Mouse (Mus musculus) left cerebral cortex, adult 2 months (tissue): ENCODE results near the gene Eif5a. TPM values are rescaled to one million over a fixed set of nuclear protein-coding genes. Genes with fewer than 3 reads are reported as not detected.
A peak's percentile ranks its signal among the peaks of the same experiment; 100 is the strongest.

Experiments used
- DNase-seq, 2 experiments: peaks; one replicate each; pipeline ENCODE4 v3.0.0; 2021 to 2022; ENCODE audit warnings: low spot score in 2 of 2, mixed read lengths in 1 of 2; ENCODE audit errors: extremely low spot score in 1 of 2
- H3K27ac ChIP-seq: fragments of 200-600 bp; 2 replicates; pipeline ENCODE4 v1.8.1; 2022
- H3K4me3 ChIP-seq: fragments of 200-600 bp; 2 replicates; pipeline ENCODE4 v1.8.1; 2022
- CTCF ChIP-seq: fragments of 200-600 bp; IDR thresholded peaks from 2 replicates; pipeline ENCODE4 v1.8.1; 2022; ENCODE audit warnings: antibody characterized with exemption, mild to moderate bottlenecking, moderate library complexity
- intact Hi-C: fragments of 180-260 bp; cut with DNase I; formaldehyde crosslinking; loops from one replicate; pipeline ENCODE4 v1.15.1; 2025
- long read RNA-seq, 2 experiments: library from polyadenylated mRNA; stranded (forward); transcript quantifications; one replicate each; pipeline ENCODE4 v2.0.0; 2021; ENCODE audit warnings: borderline mapping rate in 2 of 2
- total RNA-seq, 2 experiments: library from RNA; stranded (reverse); gene quantifications; 2 replicates each; pipeline ENCODE4 v1.2.3; 2021

Gene Eif5a
- total RNA-seq: 100 to 1,000 TPM; 408 to 429 TPM
- long read RNA-seq, experiment 1, transcript Eif5a-201 (7 exons, 1,437 nt): minor isoform, 17 of 384 reads
- long read RNA-seq, experiment 1, transcript Eif5a-210 (6 exons, 1,343 nt): major isoform, 311 of 384 reads
- long read RNA-seq, experiment 1, transcript Eif5a-208 (7 exons, 1,353 nt): minor isoform, 7 of 384 reads
- long read RNA-seq, experiment 1, transcript Eif5a-209 (6 exons, 1,259 nt): minor isoform, 19 of 384 reads
- long read RNA-seq, experiment 1, partial matches to known transcripts: 9 of 384 reads
- long read RNA-seq, experiment 1, other reads (novel, unspliced or antisense): 19 of 384 reads
- long read RNA-seq, experiment 2, transcript Eif5a-210 (6 exons, 1,343 nt): major isoform, 188 of 250 reads
- long read RNA-seq, experiment 2, transcript Eif5a-201 (7 exons, 1,437 nt): minor isoform, 14 of 250 reads
- long read RNA-seq, experiment 2, transcript Eif5a-209 (6 exons, 1,259 nt): minor isoform, 13 of 250 reads
- long read RNA-seq, experiment 2, partial matches to known transcripts: 11 of 250 reads
- long read RNA-seq, experiment 2, other reads (novel, unspliced or antisense): 15 of 250 reads

DNA sequence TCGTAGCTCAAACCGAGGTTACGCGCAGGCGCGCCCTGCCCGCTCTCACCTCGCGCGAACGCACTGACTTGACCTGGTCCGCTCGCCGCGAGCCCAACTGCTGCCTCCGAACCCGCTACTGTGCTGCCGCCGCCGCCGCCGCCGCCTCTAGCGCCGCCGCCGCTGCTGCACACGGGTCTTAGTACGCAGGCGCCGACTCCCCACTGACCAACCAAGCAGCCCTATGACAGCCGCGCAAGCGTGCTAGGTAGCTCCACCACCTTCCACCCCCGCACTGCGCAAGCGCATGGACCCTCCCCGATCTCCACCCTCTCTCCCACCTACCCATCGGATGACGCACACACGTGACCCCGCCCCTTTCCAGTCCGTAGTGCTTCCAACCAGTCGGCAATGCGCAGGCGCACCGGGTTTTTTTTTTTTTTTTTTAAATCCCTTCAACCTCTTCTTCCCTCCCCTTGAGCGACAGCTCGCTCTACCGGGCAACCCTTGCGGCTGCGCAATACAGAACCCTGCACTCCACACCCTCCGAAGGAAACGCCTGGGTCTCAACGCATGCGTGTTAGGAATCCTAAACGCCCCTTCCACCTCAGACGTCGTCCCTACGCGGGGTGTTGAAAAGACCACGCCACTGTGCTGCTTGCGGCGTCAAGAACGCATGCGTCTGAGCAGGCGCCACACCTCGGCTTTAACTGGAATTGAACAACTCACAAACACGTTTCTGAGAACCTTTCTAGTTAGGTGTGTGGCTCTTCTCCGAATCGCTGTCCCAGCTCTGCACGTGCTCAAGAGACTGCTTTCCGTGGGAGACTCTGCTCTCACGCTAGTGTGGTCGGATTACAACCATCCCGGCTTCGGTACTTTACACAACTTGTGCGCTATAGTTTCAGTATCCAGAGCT, at the start of gene Eif5a:
Gene Eif5a (minus strand): TSS at position 845 of the 898 bp plus-strand sequence.
- Histone ChIP-seq H3K4me3 (peak within 1 kb of the TSS; percentile 88), H3K27ac (peak within 1 kb of the TSS; percentile 95)
- intact Hi-C loops: loop anchor here (2.0 kb wide), 1 partner anchor 59 kb away; the partner anchor contains the start of gene Ctdnep1
- TF ChIP-seq CTCF: peak; percentile 64
- DNase-seq: peak; percentile 100

DNA sequence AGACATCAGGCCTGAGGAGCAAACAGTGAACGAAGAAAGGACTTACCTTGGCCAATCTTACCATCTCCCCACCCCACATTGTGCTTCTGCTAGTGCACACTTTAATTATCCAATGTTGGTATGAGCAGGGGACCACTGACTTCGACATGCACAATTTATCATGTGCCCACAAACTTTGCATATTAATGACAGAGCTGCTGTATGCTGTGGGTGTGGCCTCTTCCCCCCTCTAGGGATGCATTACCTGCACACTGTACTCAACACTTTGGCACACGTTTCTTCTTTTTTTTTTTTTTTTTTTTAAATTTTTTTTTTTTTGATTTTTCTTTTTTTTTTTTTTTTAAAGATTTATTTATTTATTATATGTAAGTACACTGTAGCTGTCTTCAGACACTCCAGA, 49.0 kb upstream of the Eif5a start:
- H3K4me3 ChIP-seq: no peak overlapping the region

GRCm38 (mm10) chr11:69970222-69970621, 48.5 kb upstream of the Eif5a start:
- no peak overlapping the region for H3K4me3 ChIP-seq
- no peak for DNase-seq
- H3K27ac ChIP-seq: no peak overlapping the region
- intact Hi-C loops: no loop called here
- TF ChIP-seq CTCF: no peak

More for the DNA sequence above, 49.0 kb upstream of the Eif5a start:
- TF ChIP-seq CTCF: no peak
- no peak overlapping the region for H3K27ac ChIP-seq
- intact Hi-C loops: no loop called here
- DNase-seq: no peak

GRCm38 (mm10) chr11:69968793-69969192, 47.0 kb upstream of the Eif5a start:
- intact Hi-C loops: no loop called here
- DNase-seq: no peak
- Histone ChIP-seq H3K27ac (no peak overlapping the region), H3K4me3 (no peak overlapping the region)
- no peak for TF ChIP-seq CTCF

DNA sequence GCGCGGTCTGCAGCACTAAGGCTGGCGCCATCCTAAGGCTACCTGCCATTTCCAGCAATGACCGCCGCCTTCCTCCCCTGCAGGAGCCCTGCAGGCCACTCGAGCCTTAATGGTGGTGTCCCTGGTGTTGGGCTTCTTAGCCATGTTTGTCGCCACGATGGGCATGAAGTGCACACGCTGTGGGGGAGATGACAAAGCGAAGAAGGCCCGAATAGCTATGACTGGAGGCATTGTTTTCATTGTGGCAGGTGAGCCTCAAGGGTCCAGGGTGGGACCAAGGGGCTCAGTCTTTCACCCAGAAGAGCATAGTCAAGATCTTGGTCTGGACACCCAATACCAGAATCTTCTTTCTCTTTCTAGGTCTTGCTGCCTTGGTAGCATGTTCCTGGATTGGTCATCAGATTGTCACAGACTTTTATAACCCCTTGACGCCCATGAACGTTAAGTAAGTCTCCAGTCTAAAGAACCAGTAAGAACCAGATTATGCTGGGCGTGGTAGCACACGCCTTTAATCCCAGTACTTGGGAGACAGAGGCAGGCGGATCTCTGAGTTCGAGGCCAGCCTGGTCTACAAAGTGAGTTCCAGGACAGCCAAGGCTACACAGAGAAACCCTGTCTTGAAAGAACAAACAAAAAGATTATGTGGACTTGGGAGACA, 45.2 kb upstream of the Eif5a start:
- DNase-seq: no peak
- intact Hi-C loops: no loop called here
- no peak overlapping the region for H3K27ac ChIP-seq
- no peak overlapping the region for H3K4me3 ChIP-seq
- no peak for TF ChIP-seq CTCF

DNA sequence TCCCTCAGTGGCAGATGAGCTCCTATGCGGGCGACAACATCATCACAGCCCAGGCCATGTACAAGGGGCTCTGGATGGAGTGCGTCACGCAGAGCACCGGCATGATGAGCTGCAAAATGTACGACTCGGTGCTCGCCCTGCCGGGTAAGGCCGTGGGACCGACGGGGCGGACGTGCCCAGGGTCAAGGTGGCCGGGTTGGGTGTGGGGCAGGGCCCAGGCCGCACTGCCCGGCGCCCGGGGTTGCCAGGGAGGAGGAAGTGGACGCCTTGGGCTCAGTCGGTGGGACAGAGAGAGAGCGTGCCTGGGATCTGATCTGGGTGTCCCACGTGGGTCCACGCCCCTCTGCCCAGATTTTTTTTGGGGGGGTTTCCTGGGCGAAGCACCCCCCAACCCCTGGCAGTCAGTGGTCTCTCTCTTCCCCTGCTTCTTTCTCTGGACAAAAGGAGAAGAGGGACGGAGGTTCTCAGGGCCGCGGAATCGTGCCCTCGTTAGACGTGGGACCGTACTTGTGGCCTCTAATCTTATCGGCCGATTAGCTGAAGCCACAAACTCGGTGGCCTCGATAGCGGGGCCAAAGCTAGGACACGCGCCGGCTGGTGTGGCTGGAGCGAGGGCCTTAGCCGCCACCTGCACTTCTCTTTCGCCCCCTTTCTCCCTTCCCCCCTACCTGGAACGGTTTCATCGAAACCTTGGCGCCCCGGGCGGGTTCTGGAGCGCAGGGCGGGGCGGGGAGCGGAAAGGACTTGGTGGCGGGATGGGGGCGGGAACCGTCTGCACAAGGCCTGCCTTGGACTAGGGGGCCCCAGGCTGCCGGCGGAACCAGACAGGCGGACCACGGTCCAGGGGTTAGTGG, 44.5 kb upstream of the Eif5a start:
- Histone ChIP-seq H3K27ac (no peak overlapping the region), H3K4me3 (peak overlapping the region; percentile 16; the same call in 1 of the 2 replicates)
- TF ChIP-seq CTCF: no peak
- DNase-seq: no peak
- intact Hi-C loops: no loop called here

- no peak overlapping the region for H3K4me3 ChIP-seq
- no peak overlapping the region for H3K27ac ChIP-seq
- no peak for DNase-seq
- TF ChIP-seq CTCF: no peak
- intact Hi-C loops: no loop called here
Observed at GRCm38 (mm10) chr11:69965271-69966005, 43.7 kb upstream of the Eif5a start.

- DNase-seq: no peak
- Histone ChIP-seq H3K4me3 (no peak within 1 kb of the TSS), H3K27ac (no peak within 1 kb of the TSS)
- intact Hi-C loops: no loop called here
- TF ChIP-seq CTCF: no peak
Observed at GRCm38 (mm10) chr11:69964650-69965270, 43.0 kb upstream of the Eif5a start, which contains the start of gene Cldn7. Gene Cldn7 (plus strand): TSS chr11:69964779.

DNA sequence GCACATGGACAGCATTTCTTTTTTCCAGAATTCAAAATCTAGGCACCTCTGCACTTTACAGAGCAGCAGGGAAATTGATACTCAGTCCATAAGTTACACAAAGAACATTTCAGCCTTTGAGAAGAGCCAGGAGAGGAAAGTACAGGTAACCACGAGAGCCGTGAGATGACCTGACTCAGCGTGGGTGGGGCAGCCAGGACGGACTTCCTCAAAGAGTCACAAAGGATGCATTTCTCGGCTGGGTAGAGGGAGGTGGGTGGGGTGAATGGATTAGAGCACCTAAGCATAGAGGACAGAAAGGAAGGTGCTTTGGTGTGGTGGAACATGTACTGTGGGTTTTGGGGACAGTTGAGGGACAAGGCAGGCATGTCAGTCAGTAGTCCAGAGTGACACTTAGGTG, 40.1 kb upstream of the Eif5a start:
- intact Hi-C loops: no loop called here
- Histone ChIP-seq H3K27ac (no peak overlapping the region), H3K4me3 (no peak overlapping the region)
- no peak for TF ChIP-seq CTCF
- DNase-seq: no peak

- Histone ChIP-seq H3K4me3 (no peak overlapping the region), H3K27ac (no peak overlapping the region)
- no peak for DNase-seq
- intact Hi-C loops: no loop called here
- peak; percentile 21 for TF ChIP-seq CTCF
Observed at GRCm38 (mm10) chr11:69960616-69961015, 38.9 kb upstream of the Eif5a start.
